Mouse (Mus musculus) MEL (cell line): ENCODE measurements at regions not wholly inside any gene's neighbourhood (a gene's known extent, or its start where the extent isn't known, plus 50 kb on each side); places are given as distances from the start of the nearest gene placed in this dataset.

Experiments used
- CTCF ChIP-seq, 3 experiments: IDR thresholded peaks in 2 of 3; conservative IDR thresholded peaks in 1 of 3; 2 replicates each; pipeline ENCODE4 v1.5.1; 2011 to 2012; ENCODE audit warnings: low read length in 3 of 3, low read depth in 2 of 3, mild to moderate bottlenecking in 2 of 3, improper control_type of control experiment in 1 of 3, inconsistent platforms in 1 of 3, mixed read lengths in 1 of 3, moderate library complexity in 1 of 3; ENCODE audit not compliant: control insufficient read depth in 1 of 3, insufficient read depth in 1 of 3, poor library complexity in 1 of 3, severe bottlenecking in 1 of 3
- GATA1 ChIP-seq: IDR thresholded peaks from 2 replicates; pipeline ENCODE4 v1.6.1; 2011; ENCODE audit warnings: low read depth, low read length, improper control_type of control experiment
- MAX ChIP-seq: IDR thresholded peaks from 2 replicates; pipeline ENCODE4 v1.6.1; 2011; ENCODE audit warnings: low read length, improper control_type of control experiment
- MYB ChIP-seq: IDR thresholded peaks from 2 replicates; pipeline ENCODE4 v1.6.1; 2011; ENCODE audit warnings: mild to moderate bottlenecking, low read depth, low read length, improper control_type of control experiment
- POLR2A ChIP-seq, 2 experiments: IDR thresholded peaks; 2 replicates each; pipeline ENCODE4 v1.6.1; 2011 to 2012; ENCODE audit warnings: low read length in 2 of 2, mild to moderate bottlenecking in 2 of 2, control low read depth in 1 of 2, improper control_type of control experiment in 1 of 2, low read depth in 1 of 2, moderate library complexity in 1 of 2; ENCODE audit not compliant: control insufficient read depth in 1 of 2, insufficient read depth in 1 of 2, poor library complexity in 1 of 2
- TAL1 ChIP-seq: IDR thresholded peaks from 2 replicates; pipeline ENCODE4 v1.6.1; 2012; ENCODE audit warnings: mild to moderate bottlenecking, inconsistent platforms, low read length, moderate library complexity, mixed read lengths
- USF1 ChIP-seq: IDR thresholded peaks from 2 replicates; pipeline ENCODE4 v1.6.1; 2014; ENCODE audit warnings: low read depth, mild to moderate bottlenecking, inconsistent platforms, low read length, improper control_type of control experiment, moderate library complexity
- USF2 ChIP-seq, 2 experiments: IDR thresholded peaks; 2 replicates each; pipeline ENCODE4 v1.6.1; 2011 to 2012; ENCODE audit warnings: improper control_type of control experiment in 2 of 2, low read length in 2 of 2, borderline replicate concordance in 1 of 2, inconsistent platforms in 1 of 2, low read depth in 1 of 2, mild to moderate bottlenecking in 1 of 2; ENCODE audit not compliant: insufficient read depth in 1 of 2
- ZMIZ1 ChIP-seq: IDR thresholded peaks from 2 replicates; pipeline ENCODE4 v1.6.1; 2012; ENCODE audit warnings: low read depth, mild to moderate bottlenecking, inconsistent platforms, low read length, improper control_type of control experiment, moderate library complexity

DNA sequence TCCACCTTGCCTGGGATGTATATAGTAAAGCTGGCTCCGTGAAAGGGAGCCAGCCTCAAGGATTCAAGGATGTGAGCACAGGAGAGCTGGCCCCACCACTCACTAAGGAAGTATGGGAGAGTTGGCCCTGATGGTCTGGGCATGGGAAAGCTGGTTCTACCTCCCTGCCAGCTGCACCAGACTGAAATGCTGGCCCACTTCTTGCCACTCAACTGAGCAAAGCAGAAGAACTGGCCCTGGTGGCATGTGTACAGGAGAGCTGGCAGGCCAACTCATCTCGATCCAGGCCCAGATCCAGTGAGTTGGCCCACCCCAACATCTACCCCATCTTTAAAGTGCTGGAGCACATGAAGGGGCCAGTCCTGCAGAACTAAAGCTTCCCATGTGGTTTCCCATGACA, 304.5 kb downstream of the Cdk5rap2 start:
- no peak for TF ChIP-seq USF1
- TF ChIP-seq USF2 (IDR thresholded peaks at IDR 0.05; ENCODE audit: borderline replicate concordance in 1 of 2, insufficient read depth in 1 of 2, low read depth in 1 of 2, low read length in 2 of 2) = no peak
- TF ChIP-seq MYB = no peak
- no peak for TF ChIP-seq ZMIZ1
- no peak for TF ChIP-seq MAX
- no peak for TF ChIP-seq POLR2A (IDR thresholded peaks at IDR 0.05; ENCODE audit: control insufficient read depth in 1 of 2, insufficient read depth in 1 of 2, low read depth in 1 of 2, low read length in 2 of 2, poor library complexity in 1 of 2)
- no peak for TF ChIP-seq CTCF (IDR thresholded peaks at IDR 0.05 in 2 of 3, conservative IDR thresholded peaks at IDR 0.05 in 1 of 3; ENCODE audit: control insufficient read depth in 1 of 3, insufficient read depth in 1 of 3, low read depth in 2 of 3, low read length in 3 of 3, poor library complexity in 1 of 3, severe bottlenecking in 1 of 3)
- TF ChIP-seq GATA1 = no peak
- no peak for TF ChIP-seq TAL1
